Mouse (Mus musculus): ENCODE results near the gene Sh3d21. TPM values are rescaled to one million over a fixed set of nuclear protein-coding genes. Genes with fewer than 3 reads are reported as not detected.

The Sh3d21 gene
- polyA plus RNA-seq (2012; rRNA removed), result 1.6 and 2.6 TPM in 2 replicates

DNA sequence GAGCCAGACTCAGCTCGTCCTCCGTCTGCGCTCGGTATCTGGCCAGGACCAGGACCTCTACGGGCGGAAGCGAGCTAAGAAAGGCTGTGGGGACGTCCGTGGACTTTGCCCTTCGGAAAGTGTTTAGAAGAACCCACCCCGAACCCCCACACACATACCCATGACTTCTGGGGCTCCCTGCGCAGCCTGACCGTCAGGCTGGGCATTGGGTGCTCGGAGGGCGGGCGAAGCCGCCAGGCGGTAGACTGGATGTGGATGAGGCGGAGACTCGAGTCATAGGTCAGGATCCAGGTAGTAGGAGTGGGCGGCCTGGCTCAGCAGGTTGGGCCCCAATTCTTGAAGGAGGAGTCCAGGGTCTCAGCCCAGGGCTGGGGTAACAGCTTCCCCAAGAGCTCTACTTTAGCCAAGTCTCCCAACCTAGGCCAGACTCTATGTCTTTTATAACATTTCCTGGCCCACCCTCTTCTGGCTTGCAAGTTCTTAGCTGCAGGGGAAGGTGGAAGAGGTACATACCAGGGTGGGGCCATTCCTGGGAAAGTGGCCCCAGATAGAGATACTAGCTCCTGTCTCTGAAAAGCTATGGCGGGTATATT lies at the start of gene Sh3d21:
Gene Sh3d21 (minus strand): TSS at position 425 of the 593 bp plus-strand sequence.

GRCm38 (mm10) chr4:126202303-126203181 lies 39.3 kb upstream of the Sh3d21 start, which contains the start of gene Thrap3:
Gene Thrap3 (minus strand): TSS chr4:126202760.

DNA sequence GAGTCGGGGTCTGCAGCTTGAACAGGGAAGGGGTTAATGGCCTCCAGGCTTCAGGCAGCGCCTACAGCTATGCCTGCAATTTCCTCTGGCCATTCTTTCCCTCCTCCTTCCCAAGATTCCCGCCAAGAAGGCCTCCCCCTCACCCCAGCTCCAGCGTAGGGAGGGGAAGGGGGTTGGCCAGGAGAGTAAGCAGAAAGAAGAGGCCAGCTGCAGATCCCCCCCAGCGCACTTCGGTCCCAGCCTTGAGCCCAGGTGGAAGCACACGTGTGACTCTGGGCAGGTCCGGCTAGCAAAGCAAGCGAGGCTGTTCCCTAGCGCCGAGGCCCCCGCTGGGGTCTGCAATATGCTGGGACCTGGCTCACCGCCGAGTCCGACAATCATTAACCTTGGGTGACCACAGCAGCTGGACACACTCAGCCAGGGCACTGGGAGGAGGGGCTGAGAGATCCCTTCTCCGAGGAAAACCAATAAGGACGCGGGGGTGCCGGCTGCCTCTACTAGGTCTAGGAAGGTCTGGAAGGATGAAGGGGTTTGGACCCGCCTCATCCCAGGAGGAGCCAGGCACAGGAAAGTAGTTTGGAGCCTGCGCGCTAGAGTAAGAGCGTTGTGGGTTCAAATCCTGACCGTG lies 15.6 kb downstream of the Sh3d21 start, which contains the start of gene Eva1b:
Gene Eva1b (plus strand): TSS at position 212 of the 628 bp plus-strand sequence.

DNA sequence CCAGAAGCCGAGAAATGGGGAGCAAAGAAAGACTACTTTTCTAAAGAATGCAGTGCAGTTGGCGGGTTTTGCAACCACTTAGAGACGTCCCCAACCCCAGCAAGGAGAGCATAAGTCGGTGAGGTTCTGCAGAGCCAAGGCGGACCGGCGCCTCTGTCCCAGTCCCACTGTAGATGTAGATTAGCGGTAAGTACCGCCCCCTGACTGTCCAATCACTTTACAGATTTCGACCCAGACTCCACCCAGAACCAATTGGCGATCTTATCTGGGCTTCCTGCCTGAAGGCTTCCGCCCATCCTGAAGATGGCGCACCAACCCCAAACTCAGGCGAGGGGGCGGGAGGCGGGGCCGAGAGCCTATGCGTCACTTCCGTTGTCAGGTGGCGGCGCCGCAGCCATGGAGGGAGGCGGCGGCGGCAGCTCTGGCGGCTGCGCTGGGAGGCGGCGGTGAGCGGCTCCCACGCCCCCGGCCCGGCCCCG lies 59.7 kb downstream of the Sh3d21 start, which contains the start of gene Stk40:
Gene Stk40 (plus strand): TSS at position 368 of the 479 bp plus-strand sequence.

Other genes starting within 250 kb of the Sh3d21 start
- 0.80 and 0.89 TPM in 2 replicates for gene Csf3r, start 138.9 kb downstream of the Sh3d21 start, polyA plus RNA-seq (2012; rRNA removed)
- 90.6 and 93.7 TPM in 2 replicates for gene Mrps15, start 116.6 kb downstream of the Sh3d21 start, polyA plus RNA-seq (2012; rRNA removed)
- gene Oscp1, start 104.9 kb downstream of the Sh3d21 start, polyA plus RNA-seq (2012; rRNA removed), result 10.7 and 11.7 TPM in 2 replicates
- 28.7 and 37.4 TPM in 2 replicates for gene Lsm10, start 66.9 kb downstream of the Sh3d21 start, polyA plus RNA-seq (2012; rRNA removed)
- gene Stk40, start 59.5 kb downstream of the Sh3d21 start, polyA plus RNA-seq (2012; rRNA removed), result 28.2 and 29.0 TPM in 2 replicates
- 36.8 and 51.1 TPM in 2 replicates for gene Eva1b, start 15.7 kb downstream of the Sh3d21 start, polyA plus RNA-seq (2012; rRNA removed)
- gene Thrap3, start 39.3 kb upstream of the Sh3d21 start, polyA plus RNA-seq (2012; rRNA removed), result 199 and 213 TPM in 2 replicates
- gene Map7d1, start 92.9 kb upstream of the Sh3d21 start, polyA plus RNA-seq (2012; rRNA removed), result 143 and 628 TPM in 2 replicates
- 101 and 109 TPM in 2 replicates for gene Trappc3, start 98.8 kb upstream of the Sh3d21 start, polyA plus RNA-seq (2012; rRNA removed)
- gene Col8a2, start 123.3 kb upstream of the Sh3d21 start, polyA plus RNA-seq (2012; rRNA removed), result 9.4 and 11.5 TPM in 2 replicates
- gene Adprhl2, start 158.2 kb upstream of the Sh3d21 start, polyA plus RNA-seq (2012; rRNA removed), result 59.1 and 70.0 TPM in 2 replicates
- 6.9 and 7.2 TPM in 2 replicates for gene Tekt2, start 162.2 kb upstream of the Sh3d21 start, polyA plus RNA-seq (2012; rRNA removed)